Mouse (Mus musculus) urinary bladder, postnatal 4 days (tissue): ENCODE measurements at regions not wholly inside any gene's neighbourhood (a gene's known extent, or its start where the extent isn't known, plus 50 kb on each side); places are given as distances from the start of the nearest gene placed in this dataset.
A peak's percentile ranks its signal among the peaks of the same experiment; 100 is the strongest.
"Not testable (repeated sequence)": the region's sequence is repeated elsewhere in the genome, so short reads cannot be mapped to it uniquely, and the experiment has no call there.

ENCODE experiments used
- DNase-seq, 2 experiments: peaks; one replicate each; pipeline ENCODE4 v3.0.0; 2021 to 2022; ENCODE audit warnings: low spot score in 2 of 2

GRCm38 (mm10) chr12:19125541-19125940 lies 611.2 kb downstream of the 5730507C01Rik start:
- DNase-seq: no peak

- DNase-seq: no peak
Observed at GRCm38 (mm10) chr12:19175631-19176030, 661.3 kb downstream of the 5730507C01Rik start.

- no peak for DNase-seq
Observed at GRCm38 (mm10) chr12:19192396-19192795, 678.1 kb downstream of the 5730507C01Rik start.

GRCm38 (mm10) chr12:19193041-19193440 lies 678.7 kb downstream of the 5730507C01Rik start:
- DNase-seq: not testable (repeated sequence)

- not testable (repeated sequence) for DNase-seq
Observed at GRCm38 (mm10) chr12:19223996-19224395, 709.7 kb downstream of the 5730507C01Rik start.

- peak in 1 of 2 experiments; percentile 17 for DNase-seq
Observed at GRCm38 (mm10) chr12:19246731-19247130, 707.6 kb upstream of the Gm21863 start.

GRCm38 (mm10) chr12:19288271-19288890 lies 665.9 kb upstream of the Gm21863 start:
- peak; percentile 66 to 74 for DNase-seq

- peak in 1 of 2 experiments; percentile 17 for DNase-seq
Observed at GRCm38 (mm10) chr12:19289038-19289437, 665.3 kb upstream of the Gm21863 start.

GRCm38 (mm10) chr12:19292068-19292770 lies 662.1 kb upstream of the Gm21863 start:
- not testable (repeated sequence) for DNase-seq
